Mouse (Mus musculus): ENCODE measurements around the gene Olfr1032.

DNA sequence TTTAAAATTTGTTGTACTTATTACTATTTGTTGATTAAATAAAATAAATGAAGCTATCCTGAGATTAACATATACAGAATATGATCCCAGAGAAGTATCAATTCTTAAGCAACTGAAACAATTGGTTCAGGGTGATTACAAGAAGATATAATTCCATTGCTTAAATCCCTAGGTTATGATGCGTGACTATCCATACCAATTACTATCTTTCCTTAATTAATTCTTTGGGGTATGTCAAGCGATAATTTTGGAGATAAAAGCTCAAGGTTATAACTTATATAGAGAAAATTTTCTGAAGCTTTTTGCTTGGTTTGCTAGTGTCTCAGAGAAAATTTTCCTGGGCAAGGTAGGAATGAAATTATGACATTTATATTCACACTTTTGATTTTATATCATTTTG is 31.7 kb upstream of the Olfr1032 start, which contains the start of gene Olfr1029:
- TF ChIP-seq CTCF (IDR thresholded peaks at IDR 0.05; ENCODE audit: extremely low read depth, insufficient read length, insufficient replicate concordance, low read depth, low read length) (no peak), POLR2A (IDR thresholded peaks at IDR 0.05; ENCODE audit: low read depth, low read length) (no peak)
